Mouse (Mus musculus) MEL (cell line): ENCODE results near the gene Mcm3ap. TPM values are rescaled to one million over a fixed set of nuclear protein-coding genes. Genes with fewer than 3 reads are reported as not detected.

Experiments used
- DNase-seq: peaks from one replicate; pipeline ENCODE4 v3.0.0; 2011; ENCODE audit warnings: low read depth, low spot score
- H3K27ac ChIP-seq: 2 replicates; pipeline ENCODE4 v1.5.1; 2012; ENCODE audit warnings: low read depth, mild to moderate bottlenecking, control low read depth, low read length, moderate library complexity; ENCODE audit not compliant: control insufficient read depth
- H3K27me3 ChIP-seq, 2 experiments: fragments of 150-350 bp in 1 of 2; sonication (generic) in 1 of 2; 2 replicates each; pipeline ENCODE4 v1.6.1; 2012; ENCODE audit warnings: low read length in 2 of 2, mild to moderate bottlenecking in 2 of 2, improper control_type of control experiment in 1 of 2, moderate library complexity in 1 of 2; ENCODE audit not compliant: insufficient read depth in 2 of 2, control insufficient read depth in 1 of 2
- H3K36me3 ChIP-seq, 2 experiments: 2 replicates each; pipeline ENCODE4 v1.6.1; 2012 to 2014; ENCODE audit warnings: low read length in 2 of 2, improper control_type of control experiment in 1 of 2, inconsistent platforms in 1 of 2, mild to moderate bottlenecking in 1 of 2; ENCODE audit not compliant: insufficient read depth in 2 of 2, control insufficient read depth in 1 of 2
- H3K4me1 ChIP-seq, 2 experiments: fragments of 150-350 bp in 1 of 2; sonication (generic) in 1 of 2; 2 replicates each; pipeline ENCODE4 v1.6.1; 2012; ENCODE audit warnings: low read length in 2 of 2, improper control_type of control experiment in 1 of 2, mild to moderate bottlenecking in 1 of 2; ENCODE audit not compliant: insufficient read depth in 2 of 2, control insufficient read depth in 1 of 2
- H3K4me3 ChIP-seq, 2 experiments: fragments of 150-350 bp in 1 of 2; sonication (generic) in 1 of 2; 2 replicates each; pipeline ENCODE4 v1.5.1; 2012; ENCODE audit warnings: low read depth in 2 of 2, low read length in 2 of 2, mild to moderate bottlenecking in 2 of 2, moderate library complexity in 2 of 2, control low read depth in 1 of 2, improper control_type of control experiment in 1 of 2; ENCODE audit not compliant: control insufficient read depth in 1 of 2, insufficient read depth in 1 of 2
- H3K79me2 ChIP-seq: 2 replicates; pipeline ENCODE4 v1.6.1; 2012; ENCODE audit warnings: mild to moderate bottlenecking, low read length, moderate library complexity; ENCODE audit not compliant: control insufficient read depth, poor library complexity, insufficient read depth
- H3K9ac ChIP-seq: 2 replicates; pipeline ENCODE4 v1.6.1; 2012; ENCODE audit warnings: low read depth, mild to moderate bottlenecking, control low read depth, low read length, moderate library complexity; ENCODE audit not compliant: control insufficient read depth, poor library complexity, severe bottlenecking
- H3K9me3 ChIP-seq: fragments of 150-350 bp; sonication (generic); replicated peaks from 2 replicates; pipeline ENCODE4 v1.6.1; 2012; ENCODE audit warnings: mild to moderate bottlenecking, low read length, improper control_type of control experiment, moderate library complexity; ENCODE audit not compliant: insufficient read depth
- CTCF ChIP-seq, 3 experiments: IDR thresholded peaks in 2 of 3; conservative IDR thresholded peaks in 1 of 3; 2 replicates each; pipeline ENCODE4 v1.5.1; 2011 to 2012; ENCODE audit warnings: low read length in 3 of 3, low read depth in 2 of 3, mild to moderate bottlenecking in 2 of 3, improper control_type of control experiment in 1 of 3, inconsistent platforms in 1 of 3, mixed read lengths in 1 of 3, moderate library complexity in 1 of 3; ENCODE audit not compliant: control insufficient read depth in 1 of 3, insufficient read depth in 1 of 3, poor library complexity in 1 of 3, severe bottlenecking in 1 of 3
- ETS1 ChIP-seq: IDR thresholded peaks from 2 replicates; pipeline ENCODE4 v1.6.1; 2012; ENCODE audit warnings: low read depth, mild to moderate bottlenecking, inconsistent platforms, low read length, improper control_type of control experiment, moderate library complexity
- HCFC1 ChIP-seq: IDR thresholded peaks from 2 replicates; pipeline ENCODE4 v1.6.1; 2012; ENCODE audit warnings: low read depth, mild to moderate bottlenecking, inconsistent platforms, low read length, improper control_type of control experiment, moderate library complexity
- JUND ChIP-seq: IDR thresholded peaks from 2 replicates; pipeline ENCODE4 v1.6.1; 2011; ENCODE audit warnings: low read depth, mild to moderate bottlenecking, improper control_type of control experiment, low read length
- KAT2A ChIP-seq: conservative IDR thresholded peaks from 2 replicates; pipeline ENCODE4 v1.6.1; 2012; ENCODE audit warnings: low read depth, low read length, improper control_type of control experiment, inconsistent platforms
- MAFK ChIP-seq: IDR thresholded peaks from 2 replicates; pipeline ENCODE4 v1.6.1; 2011; ENCODE audit warnings: low read depth, mild to moderate bottlenecking, low read length, improper control_type of control experiment, borderline replicate concordance
- MAX ChIP-seq: IDR thresholded peaks from 2 replicates; pipeline ENCODE4 v1.6.1; 2011; ENCODE audit warnings: low read length, improper control_type of control experiment
- MAZ ChIP-seq: IDR thresholded peaks from 2 replicates; pipeline ENCODE4 v1.6.1; 2012; ENCODE audit warnings: low read depth, mild to moderate bottlenecking, inconsistent platforms, low read length, improper control_type of control experiment
- MXI1 ChIP-seq: IDR thresholded peaks from 2 replicates; pipeline ENCODE4 v1.6.1; 2011; ENCODE audit warnings: mild to moderate bottlenecking, low read depth, low read length, improper control_type of control experiment
- POLR2A ChIP-seq, 2 experiments: IDR thresholded peaks; 2 replicates each; pipeline ENCODE4 v1.6.1; 2011 to 2012; ENCODE audit warnings: low read length in 2 of 2, mild to moderate bottlenecking in 2 of 2, control low read depth in 1 of 2, improper control_type of control experiment in 1 of 2, low read depth in 1 of 2, moderate library complexity in 1 of 2; ENCODE audit not compliant: control insufficient read depth in 1 of 2, insufficient read depth in 1 of 2, poor library complexity in 1 of 2
- SMC3 ChIP-seq: IDR thresholded peaks from 2 replicates; pipeline ENCODE4 v1.6.1; 2011; ENCODE audit warnings: low read depth, low read length, improper control_type of control experiment
- polyA plus RNA-seq, 2 experiments: library from polyadenylated mRNA; stranded (reverse) in 1 of 2; unstranded in 1 of 2; fragments of >175 nt in 1 of 2; fragments of >200 nt in 1 of 2; gene quantifications; 2 replicates each; pipeline versions ENCODE4 v1.2.1 to v1.2.4; 2012; ENCODE audit warnings: low replicate concordance in 2 of 2, low read depth in 1 of 2; ENCODE audit not compliant: insufficient read length in 2 of 2, insufficient read depth in 1 of 2, missing spikeins in 1 of 2
- total RNA-seq: library from RNA; depleted of rRNA; stranded (reverse); fragments of 300-350 nt; gene quantifications from 2 replicates; pipeline ENCODE4 v1.2.3, GENCODE M21; 2012

The Mcm3ap gene
- total and polyA plus RNA-seq, 3 experiments = 39.6 to 57.0 TPM; not detected in 1

DNA sequence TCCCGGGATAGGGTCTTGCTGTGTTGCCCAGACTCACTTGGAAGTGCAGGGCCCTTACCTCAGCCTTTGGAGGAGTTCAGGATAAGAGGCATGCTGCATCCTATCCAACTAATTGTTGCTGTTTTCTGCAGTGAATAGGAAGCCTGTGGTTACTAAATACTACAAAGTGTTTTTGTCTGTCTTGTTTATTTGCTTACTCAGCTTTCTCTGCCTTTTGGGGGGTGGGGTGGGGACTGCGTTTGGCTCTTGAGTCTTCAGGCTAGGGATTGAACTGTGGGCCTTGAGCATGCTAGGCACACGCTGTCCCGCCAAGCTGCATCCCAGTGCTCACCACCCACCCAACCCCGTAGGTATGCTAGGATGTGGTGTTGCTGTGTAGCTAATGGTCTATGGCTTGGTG is 5.0 kb downstream of the Mcm3ap start:
- DNase-seq = no peak
- Histone ChIP-seq H3K27me3 (no peaks in the 10 kb centered on the region), H3K27ac (no peak overlapping the region), H3K9me3 (no peaks in the 10 kb centered on the region), H3K79me2 (peaks cover 37% of the 10 kb centered on the region), H3K9ac (no peak overlapping the region), H3K4me1 (peaks cover 0 to 4% of the 10 kb centered on the region in 2 experiments; a peak in 1 of 4 replicates)
- no peak for TF ChIP-seq MAX
- no peak for TF ChIP-seq MXI1
- TF ChIP-seq CTCF (IDR thresholded peaks at IDR 0.05 in 2 of 3, conservative IDR thresholded peaks at IDR 0.05 in 1 of 3; ENCODE audit: control insufficient read depth in 1 of 3, insufficient read depth in 1 of 3, low read depth in 2 of 3, low read length in 3 of 3, poor library complexity in 1 of 3, severe bottlenecking in 1 of 3) = no peak
- TF ChIP-seq, all 39 proteins: peak for 0
- Histone ChIP-seq H3K36me3 (peaks cover 2 to 9% of the 10 kb centered on the region in 2 experiments; a peak in 2 of 4 replicates), H3K4me3 (no peak overlapping the region)

- Histone ChIP-seq H3K9me3 (no peaks in the 10 kb centered on the region), H3K36me3 (peaks cover 0 to 16% of the 10 kb centered on the region in 2 experiments; a peak in 2 of 4 replicates), H3K4me3 (no peak overlapping the region), H3K79me2 (no peaks in the 10 kb centered on the region), H3K27ac (no peak overlapping the region), H3K9ac (no peak overlapping the region), H3K4me1 (no peaks in the 10 kb centered on the region), H3K27me3 (no peaks in the 10 kb centered on the region)
- TF ChIP-seq MAX (no peak), MAFK (no peak), KAT2A (no peak), SMC3 (no peak), MAZ (no peak), POLR2A (IDR thresholded peaks at IDR 0.05; ENCODE audit: control insufficient read depth in 1 of 2, insufficient read depth in 1 of 2, low read depth in 1 of 2, low read length in 2 of 2, poor library complexity in 1 of 2) (no peak)
- no peak for DNase-seq
Measured at GRCm38 (mm10) chr10:76480851-76481250, 12.1 kb downstream of the Mcm3ap start.

DNA sequence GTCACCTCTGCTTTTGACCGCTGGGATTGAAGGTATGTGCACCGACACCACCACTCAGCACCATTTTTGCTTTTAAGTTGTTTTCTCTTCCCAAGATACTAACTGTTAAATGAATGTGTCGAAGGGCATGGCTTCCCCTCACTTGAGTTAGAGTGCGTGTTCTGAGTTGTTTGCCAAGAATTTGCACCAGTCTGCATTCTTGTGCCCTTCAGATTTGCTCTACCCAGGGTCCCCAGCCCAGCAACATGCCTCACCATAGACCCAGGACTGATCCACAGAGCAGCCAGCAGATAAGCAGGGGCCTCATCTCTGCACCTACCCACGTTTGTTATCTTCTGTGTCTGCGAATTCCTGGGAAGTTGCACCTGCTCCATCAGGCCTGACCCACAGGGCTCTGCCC is 12.8 kb downstream of the Mcm3ap start:
- H3K4me1 ChIP-seq = peaks cover 0 to 2% of the 10 kb centered on the region in 2 experiments; a peak in 1 of 4 replicates
- H3K9ac ChIP-seq = no peak overlapping the region
- TF ChIP-seq JUND = no peak
- no peak for TF ChIP-seq ETS1
- TF ChIP-seq POLR2A (IDR thresholded peaks at IDR 0.05; ENCODE audit: control insufficient read depth in 1 of 2, insufficient read depth in 1 of 2, low read depth in 1 of 2, low read length in 2 of 2, poor library complexity in 1 of 2) = no peak
- no peak for TF ChIP-seq KAT2A
- TF ChIP-seq HCFC1 = no peak
- TF ChIP-seq, all 39 proteins: peak for 0
- no peaks in the 10 kb centered on the region for H3K27me3 ChIP-seq
- H3K79me2 ChIP-seq = no peaks in the 10 kb centered on the region
- DNase-seq = no peak
- no peak overlapping the region for H3K27ac ChIP-seq
- no peaks in the 10 kb centered on the region for H3K9me3 ChIP-seq
- H3K36me3 ChIP-seq = peaks cover 2 to 17% of the 10 kb centered on the region in 2 experiments
- no peak overlapping the region for H3K4me3 ChIP-seq
